9 mouse cellular contexts compared by ENCODE assay signal in genomic region chr10:105509896-105510272, GRCm38 (mm10).
A peak's percentile ranks its signal among the peaks of the same experiment; 100 is the strongest.
DNase-seq lines count a peak whose midpoint lies in the region; ATAC-seq lines count a peak whose summit lies in the region.
"Had no signal": no experiment of that assay in that cellular context is flagged by ENCODE, and none has a peak within 500 bp of the region (broad histone marks: within the 10 kb centered on the region; RNA-seq: fewer than 3 reads in every experiment).

No protein-coding gene starts in this region.

- 37% methylated on average over 5 of the region's 5 CpGs for WGBS in kidney, embryonic 16.5 days
- 33% methylated on average over 4 of the region's 5 CpGs for WGBS in forebrain, embryonic 10.5 days
- 21% methylated on average over 5 of the region's 5 CpGs for WGBS in hindbrain, embryonic 13.5 days
- 21% methylated on average over 5 of the region's 5 CpGs for WGBS in midbrain, embryonic 15.5 days

- H3K36me3 ChIP-seq in kidney, embryonic 16.5 days (ENCODE audit: insufficient read depth, low read length): no peaks in the 10 kb centered on the region; the same call in 1 of the 2 replicates
- H3K36me3 ChIP-seq in forebrain, embryonic 10.5 days (replicated peaks): peaks cover 7% of the 10 kb centered on the region
- H3K36me3 ChIP-seq in hindbrain, embryonic 13.5 days: peaks cover 9% of the 10 kb centered on the region
- no peaks in the 10 kb centered on the region for H3K36me3 ChIP-seq in midbrain, embryonic 15.5 days (replicated peaks)

- no peak overlapping the region for H3K27ac ChIP-seq in kidney, embryonic 16.5 days (ENCODE audit: low read length)
- H3K27ac ChIP-seq in forebrain, embryonic 10.5 days: no peak overlapping the region
- H3K27ac ChIP-seq in hindbrain, embryonic 13.5 days: no peak overlapping the region
- H3K27ac ChIP-seq in midbrain, embryonic 15.5 days: no peak overlapping the region

- H3K4me2 ChIP-seq in kidney, embryonic 16.5 days (replicated peaks; ENCODE audit: low read depth, low read length): peak overlapping the region; percentile 18; the same call in 1 of the 2 replicates
- H3K4me2 ChIP-seq in hindbrain, embryonic 13.5 days: peak overlapping the region; percentile 36
- H3K4me2 ChIP-seq in midbrain, embryonic 15.5 days: peak overlapping the region; percentile 31; the same call in 1 of the 2 replicates

- DNase-seq in kidney, adult 18-20 months: no peak
- DNase-seq in forebrain, embryonic 10.5 days (ENCODE audit: extremely low spot score, low spot score): no peak
- no peak for DNase-seq in thymus, postnatal 10 days (ENCODE audit: low spot score in 2 of 2)
- no peak for DNase-seq in urinary bladder, adult 2 months (ENCODE audit: low spot score)
- DNase-seq in ovary, postnatal 14 days (ENCODE audit: low spot score): no peak

- H3K27me3 ChIP-seq in kidney, embryonic 16.5 days (ENCODE audit: insufficient read depth, low read length): no peaks in the 10 kb centered on the region
- H3K27me3 ChIP-seq in forebrain, embryonic 10.5 days (ENCODE audit: poor library complexity, severe bottlenecking): peaks cover 11% of the 10 kb centered on the region; the same call in 1 of the 2 replicates
- no peaks in the 10 kb centered on the region for H3K27me3 ChIP-seq in hindbrain, embryonic 13.5 days
- H3K27me3 ChIP-seq in midbrain, embryonic 15.5 days (replicated peaks): no peaks in the 10 kb centered on the region

- H3K9me3 ChIP-seq in kidney, embryonic 16.5 days (ENCODE audit: low read length): no peaks in the 10 kb centered on the region
- no peaks in the 10 kb centered on the region for H3K9me3 ChIP-seq in forebrain, embryonic 10.5 days
- H3K9me3 ChIP-seq in hindbrain, embryonic 13.5 days: no peaks in the 10 kb centered on the region
- H3K9me3 ChIP-seq in midbrain, embryonic 15.5 days: no peaks in the 10 kb centered on the region
- H3K9me3 ChIP-seq: G1E had no signal

- ATAC-seq in kidney, embryonic 16.5 days (ENCODE audit: low FRiP score, low TSS enrichment): peak; percentile 43; the same call in 1 of the 2 replicates
- peak; percentile 52; the same call in 1 of the 2 replicates for ATAC-seq in hindbrain, embryonic 13.5 days (ENCODE audit: low FRiP score)
- ATAC-seq in midbrain, embryonic 15.5 days (replicated peaks): peak; percentile 42; the same call in 1 of the 2 replicates

- peaks cover 9% of the 10 kb centered on the region; the same call in 1 of the 2 replicates for H3K4me1 ChIP-seq in kidney, embryonic 16.5 days (ENCODE audit: insufficient read depth, low read length)
- peaks cover 43% of the 10 kb centered on the region for H3K4me1 ChIP-seq in forebrain, embryonic 10.5 days
- H3K4me1 ChIP-seq in hindbrain, embryonic 13.5 days (replicated peaks): peaks cover 22% of the 10 kb centered on the region
- peaks cover 19% of the 10 kb centered on the region for H3K4me1 ChIP-seq in midbrain, embryonic 15.5 days

- H3K4me3 ChIP-seq in kidney, embryonic 16.5 days (ENCODE audit: low read length): no peak overlapping the region
- peak overlapping the region; percentile 27; the same call in 1 of the 2 replicates for H3K4me3 ChIP-seq in forebrain, embryonic 10.5 days
- no peak overlapping the region for H3K4me3 ChIP-seq in hindbrain, embryonic 13.5 days
- no peak overlapping the region for H3K4me3 ChIP-seq in midbrain, embryonic 15.5 days

- H3K9ac ChIP-seq in kidney, embryonic 16.5 days (replicated peaks; ENCODE audit: low read length): no peak overlapping the region
- H3K9ac ChIP-seq in hindbrain, embryonic 13.5 days: no peak overlapping the region
- H3K9ac ChIP-seq in midbrain, embryonic 15.5 days: no peak overlapping the region
